In genomic region chr10:105120229-105120628, GRCm38 (mm10) we compare ENCODE assay signal across 18 mouse cellular contexts.
DNase-seq lines count a peak whose midpoint lies in the region; ATAC-seq and TF ChIP-seq lines count a peak whose summit lies in the region.
"Had no signal": no experiment of that assay in that cellular context is flagged by ENCODE, and none has a peak within 500 bp of the region (broad histone marks: within the 10 kb centered on the region; RNA-seq: fewer than 3 reads in every experiment).

No protein-coding gene starts in this region.

- H3K4me3 ChIP-seq in forebrain, embryonic 14.5 days (ENCODE audit: low read depth, low read length), result no peak overlapping the region
- no peak overlapping the region for H3K4me3 ChIP-seq in forebrain, embryonic 15.5 days
- H3K4me3 ChIP-seq in kidney, embryonic 16.5 days (ENCODE audit: low read length), result no peak overlapping the region
- no peak overlapping the region for H3K4me3 ChIP-seq in stomach, postnatal 0 days (ENCODE audit: low read depth, low read length)
- H3K4me3 ChIP-seq in heart, embryonic 10.5 days, result no peak overlapping the region
- H3K4me3 ChIP-seq: heart, embryonic 12.5 days; midbrain, embryonic 13.5 days; myocyte; neural tube, embryonic 15.5 days had no signal

- H3K27me3 ChIP-seq in forebrain, embryonic 14.5 days (replicated peaks; ENCODE audit: control insufficient read depth, insufficient read depth, low read length), result no peaks in the 10 kb centered on the region
- H3K27me3 ChIP-seq in forebrain, embryonic 15.5 days, result no peaks in the 10 kb centered on the region
- H3K27me3 ChIP-seq in kidney, embryonic 16.5 days (ENCODE audit: insufficient read depth, low read length), result no peaks in the 10 kb centered on the region
- no peaks in the 10 kb centered on the region for H3K27me3 ChIP-seq in stomach, postnatal 0 days (ENCODE audit: control insufficient read depth, insufficient read depth, low read length)
- H3K27me3 ChIP-seq in heart, embryonic 10.5 days (ENCODE audit: insufficient read depth, poor library complexity, severe bottlenecking), result no peaks in the 10 kb centered on the region
- H3K27me3 ChIP-seq: heart, embryonic 12.5 days; neural tube, embryonic 15.5 days had no signal

- 78% methylated on average over 10 of the region's 10 CpGs for WGBS in forebrain, embryonic 14.5 days
- whole genome bisulfite sequencing in forebrain, embryonic 15.5 days, result 77% methylated on average over 10 of the region's 10 CpGs
- WGBS in kidney, embryonic 16.5 days, result 44% methylated on average over 10 of the region's 10 CpGs
- 38% methylated on average over 10 of the region's 10 CpGs for WGBS in stomach, postnatal 0 days
- WGBS in heart, embryonic 10.5 days, result 77% methylated on average over 10 of the region's 10 CpGs

- no peaks in the 10 kb centered on the region for H3K4me1 ChIP-seq in forebrain, embryonic 14.5 days (ENCODE audit: control insufficient read depth, insufficient read depth, low read length)
- H3K4me1 ChIP-seq in forebrain, embryonic 15.5 days, result no peaks in the 10 kb centered on the region
- peaks cover 13% of the 10 kb centered on the region for H3K4me1 ChIP-seq in kidney, embryonic 16.5 days (ENCODE audit: insufficient read depth, low read length)
- H3K4me1 ChIP-seq in stomach, postnatal 0 days (replicated peaks; ENCODE audit: control insufficient read depth, insufficient read depth), result no peaks in the 10 kb centered on the region
- no peaks in the 10 kb centered on the region for H3K4me1 ChIP-seq in heart, embryonic 10.5 days
- H3K4me1 ChIP-seq: heart, embryonic 12.5 days; midbrain, embryonic 13.5 days; neural tube, embryonic 15.5 days had no signal

- ATAC-seq in forebrain, embryonic 14.5 days, result no peak
- ATAC-seq in forebrain, embryonic 15.5 days (replicated peaks), result no peak; the same call in 1 of the 2 replicates
- ATAC-seq in kidney, embryonic 16.5 days (ENCODE audit: low FRiP score, low TSS enrichment), result peak; percentile 61; the same call in 1 of the 2 replicates
- ATAC-seq in stomach, postnatal 0 days (ENCODE audit: low FRiP score, low TSS enrichment), result 0 out of 2 replicates have a peak, but pooled peaks have one; percentile 12
- ATAC-seq: inflammation-experienced regulatory T-cells, adult 6 months; midbrain, embryonic 13.5 days had no signal

- H3K9ac ChIP-seq in forebrain, embryonic 14.5 days (ENCODE audit: low read length), result no peak overlapping the region
- H3K9ac ChIP-seq in forebrain, embryonic 15.5 days (replicated peaks), result no peak overlapping the region
- H3K9ac ChIP-seq in kidney, embryonic 16.5 days (replicated peaks; ENCODE audit: low read length), result no peak overlapping the region
- no peak overlapping the region for H3K9ac ChIP-seq in stomach, postnatal 0 days (ENCODE audit: low read length)
- H3K9ac ChIP-seq: heart, embryonic 12.5 days; liver, embryonic 14.5 days; midbrain, embryonic 13.5 days; neural tube, embryonic 15.5 days had no signal

- H3K4me2 ChIP-seq in forebrain, embryonic 14.5 days (ENCODE audit: low read length), result no peak overlapping the region
- H3K4me2 ChIP-seq in forebrain, embryonic 15.5 days (replicated peaks), result no peak overlapping the region
- H3K4me2 ChIP-seq in kidney, embryonic 16.5 days (replicated peaks; ENCODE audit: low read depth, low read length), result 0 out of 2 replicates have a peak overlapping the region, but pooled peaks have one; percentile 5
- H3K4me2 ChIP-seq in stomach, postnatal 0 days (replicated peaks; ENCODE audit: low read depth), result no peak overlapping the region
- H3K4me2 ChIP-seq: heart, embryonic 12.5 days; midbrain, embryonic 13.5 days; neural tube, embryonic 15.5 days had no signal

- no peak for TF ChIP-seq EP300 in stomach, postnatal 0 days (optimal IDR thresholded peaks at IDR 0.05)

- TF ChIP-seq CTCF in stomach, postnatal 0 days (IDR thresholded peaks at IDR 0.05; ENCODE audit: low read depth), result no peak

- no peaks in the 10 kb centered on the region for H3K9me3 ChIP-seq in forebrain, embryonic 14.5 days (replicated peaks; ENCODE audit: control insufficient read depth, low read length)
- no peaks in the 10 kb centered on the region for H3K9me3 ChIP-seq in forebrain, embryonic 15.5 days
- H3K9me3 ChIP-seq in kidney, embryonic 16.5 days (ENCODE audit: low read length), result no peaks in the 10 kb centered on the region
- no peaks in the 10 kb centered on the region for H3K9me3 ChIP-seq in stomach, postnatal 0 days (ENCODE audit: control insufficient read depth, low read length)
- H3K9me3 ChIP-seq in heart, embryonic 10.5 days, result no peaks in the 10 kb centered on the region
- H3K9me3 ChIP-seq: heart, embryonic 12.5 days; midbrain, embryonic 13.5 days; neural tube, embryonic 15.5 days had no signal

- peak; percentile 19 for DNase-seq in forebrain, embryonic 14.5 days (ENCODE audit: low spot score)
- no peak for DNase-seq in kidney, adult 11 months
- peak; percentile 13 for DNase-seq in lung, postnatal 10 days
- DNase-seq in lung, postnatal 25 days (ENCODE audit: low spot score), result no peak
- no peak for DNase-seq in stomach, postnatal 0 days (ENCODE audit: low spot score)
- no peak for DNase-seq in heart, embryonic 10.5 days (ENCODE audit: low spot score)
- DNase-seq: adrenal gland, postnatal 10 days; cerebellum, adult 18-20 months; heart, postnatal 4 days; retina, postnatal 1 day had no signal

- H3K27ac ChIP-seq in forebrain, embryonic 14.5 days (ENCODE audit: low read depth, low read length), result no peak overlapping the region
- H3K27ac ChIP-seq in forebrain, embryonic 15.5 days (replicated peaks), result no peak overlapping the region
- H3K27ac ChIP-seq in kidney, embryonic 16.5 days (ENCODE audit: low read length), result no peak overlapping the region
- H3K27ac ChIP-seq in stomach, postnatal 0 days (replicated peaks), result no peak overlapping the region
- H3K27ac ChIP-seq in heart, embryonic 10.5 days, result no peak overlapping the region
- H3K27ac ChIP-seq: liver, embryonic 14.5 days; midbrain, embryonic 13.5 days; neural tube, embryonic 15.5 days had no signal

- no peaks in the 10 kb centered on the region for H3K36me3 ChIP-seq in forebrain, embryonic 14.5 days (ENCODE audit: control insufficient read depth, insufficient read depth, low read length)
- H3K36me3 ChIP-seq in forebrain, embryonic 15.5 days, result no peaks in the 10 kb centered on the region
- H3K36me3 ChIP-seq in kidney, embryonic 16.5 days (ENCODE audit: insufficient read depth, low read length), result no peaks in the 10 kb centered on the region
- no peaks in the 10 kb centered on the region for H3K36me3 ChIP-seq in stomach, postnatal 0 days (ENCODE audit: control insufficient read depth, insufficient read depth, low read length)
- H3K36me3 ChIP-seq in heart, embryonic 10.5 days, result no peaks in the 10 kb centered on the region
- H3K36me3 ChIP-seq: heart, embryonic 12.5 days; midbrain, embryonic 13.5 days; neural tube, embryonic 15.5 days had no signal

Comparison
In these comparisons a context has a peak if more than half of its experiments do, and no peak if none do; other contexts are left out.
1. DNase-seq: peak in forebrain, embryonic 14.5 days (single experiment) and lung, postnatal 10 days (single experiment); none in kidney, adult 11 months (single experiment), lung, postnatal 25 days (single experiment), stomach, postnatal 0 days (single experiment) and heart, embryonic 10.5 days (single experiment).
2. ATAC-seq: peak in kidney, embryonic 16.5 days (single experiment) and stomach, postnatal 0 days (single experiment); none in forebrain, embryonic 14.5 days (single experiment) and forebrain, embryonic 15.5 days (single experiment).